ENCODE assay signal across 27 mouse cellular contexts in genomic region chr6:119204915-119205314, GRCm38 (mm10). TPM values are rescaled to one million over a fixed set of nuclear protein-coding genes. Genes with fewer than 3 reads are reported as not detected.
A peak's percentile ranks its signal among the peaks of the same experiment; 100 is the strongest.
DNase-seq lines count a peak whose midpoint lies in the region; ATAC-seq lines count a peak whose summit lies in the region.
"Had no signal": no experiment of that assay in that cellular context is flagged by ENCODE, and none has a peak within 500 bp of the region (broad histone marks: within the 10 kb centered on the region; RNA-seq: fewer than 3 reads in every experiment).

No protein-coding gene starts in this region.

- no peaks in the 10 kb centered on the region for H3K27me3 ChIP-seq in heart, embryonic 11.5 days (ENCODE audit: control insufficient read depth, insufficient read depth, low read length)
- no peaks in the 10 kb centered on the region for H3K27me3 ChIP-seq in heart, embryonic 14.5 days (ENCODE audit: control insufficient read depth, insufficient read depth, low read length)
- H3K27me3 ChIP-seq: embryonic facial prominence, embryonic 13.5 days; forebrain, embryonic 12.5 days; forebrain, embryonic 15.5 days; hindbrain, embryonic 13.5 days; intestine, embryonic 15.5 days had no signal

- no peak overlapping the region for H3K9ac ChIP-seq in heart, embryonic 11.5 days (ENCODE audit: low read depth, low read length)
- no peak overlapping the region for H3K9ac ChIP-seq in heart, embryonic 14.5 days (ENCODE audit: low read length)
- H3K9ac ChIP-seq: embryonic facial prominence, embryonic 13.5 days; forebrain, embryonic 12.5 days; forebrain, embryonic 15.5 days; hindbrain, embryonic 13.5 days; intestine, embryonic 15.5 days had no signal

- 64% methylated on average over 3 of the region's 3 CpGs for WGBS in heart, embryonic 11.5 days (ENCODE audit: insufficient replicate concordance)
- WGBS in heart, embryonic 14.5 days = 58% methylated on average over 3 of the region's 3 CpGs

- no peaks in the 10 kb centered on the region for H3K9me3 ChIP-seq in heart, embryonic 11.5 days (replicated peaks; ENCODE audit: control insufficient read depth, low read length)
- H3K9me3 ChIP-seq in heart, embryonic 14.5 days (ENCODE audit: control insufficient read depth, low read length) = no peaks in the 10 kb centered on the region
- H3K9me3 ChIP-seq: embryonic facial prominence, embryonic 10.5 days; embryonic facial prominence, embryonic 13.5 days; forebrain, embryonic 12.5 days; forebrain, embryonic 15.5 days; hindbrain, embryonic 10.5 days; hindbrain, embryonic 13.5 days; intestine, embryonic 15.5 days had no signal

- H3K27ac ChIP-seq in heart, embryonic 11.5 days (ENCODE audit: low read depth, low read length) = peak overlapping the region; percentile 30; the same call in 1 of the 2 replicates
- peak overlapping the region; percentile 23 to 35; a peak in 2 of 4 replicates for H3K27ac ChIP-seq in heart, embryonic 14.5 days (replicated peaks in 1 of 2; ENCODE audit: control insufficient read depth in 1 of 2, insufficient read depth in 1 of 2, low read depth in 2 of 2, low read length in 2 of 2)
- H3K27ac ChIP-seq: embryonic facial prominence, embryonic 10.5 days; embryonic facial prominence, embryonic 13.5 days; forebrain, embryonic 12.5 days; forebrain, embryonic 15.5 days; hindbrain, embryonic 13.5 days; intestine, embryonic 15.5 days had no signal

- ATAC-seq in heart, embryonic 11.5 days (replicated peaks; ENCODE audit: insufficient number of reproducible peaks, low FRiP score, low TSS enrichment) = no peak
- no peak for ATAC-seq in heart, embryonic 14.5 days (ENCODE audit: insufficient number of reproducible peaks, insufficient read depth, low FRiP score, low read depth)
- ATAC-seq: CD4-positive, CD25-positive, alpha-beta regulatory T cell, adult 4 months; forebrain, embryonic 15.5 days; hindbrain, embryonic 16.5 days; intestine, embryonic 15.5 days had no signal

- peaks cover 25% of the 10 kb centered on the region for H3K4me1 ChIP-seq in heart, embryonic 11.5 days (ENCODE audit: control insufficient read depth, insufficient read depth, low read length)
- H3K4me1 ChIP-seq in heart, embryonic 14.5 days (ENCODE audit: control insufficient read depth in 2 of 2, insufficient read depth in 2 of 2, low read length in 2 of 2) = peaks cover 27 to 43% of the 10 kb centered on the region in 2 experiments
- H3K4me1 ChIP-seq: embryonic facial prominence, embryonic 10.5 days; embryonic facial prominence, embryonic 13.5 days had no signal

- H3K4me3 ChIP-seq in heart, embryonic 11.5 days (ENCODE audit: low read depth, low read length) = no peak overlapping the region
- no peak overlapping the region for H3K4me3 ChIP-seq in heart, embryonic 14.5 days (ENCODE audit: control insufficient read depth in 1 of 2, insufficient read depth in 1 of 2, low read depth in 1 of 2, low read length in 2 of 2)
- H3K4me3 ChIP-seq: embryonic facial prominence, embryonic 10.5 days; embryonic facial prominence, embryonic 13.5 days; erythroblast, embryonic 14.5 days; forebrain, embryonic 12.5 days; forebrain, embryonic 15.5 days; hindbrain, embryonic 10.5 days; hindbrain, embryonic 13.5 days; intestine, embryonic 15.5 days had no signal

- no peak for DNase-seq in heart, adult 9 months (ENCODE audit: low spot score in 2 of 2)
- DNase-seq in heart, adult 8-10 months (ENCODE audit: low spot score) = no peak
- DNase-seq in right cerebral cortex, postnatal 4 days = peak; percentile 1
- DNase-seq in right cerebral cortex, postnatal 25 days = no peak
- DNase-seq in heart, postnatal 4 days = peak; percentile 3
- DNase-seq in cerebellum, postnatal 4 days (ENCODE audit: low spot score in 2 of 2) = no peak
- DNase-seq: adrenal gland, adult 2 months; adrenal gland, postnatal 14 days; cerebellum, adult 11 months; cerebellum, adult 2 months; cerebellum, adult 9-11 months; cerebellum, postnatal 25 days; kidney, adult 11 months; kidney, adult 8-10 months had no signal

- no peak overlapping the region for H3K4me2 ChIP-seq in heart, embryonic 11.5 days
- no peak overlapping the region for H3K4me2 ChIP-seq in heart, embryonic 14.5 days (ENCODE audit: low read length)
- H3K4me2 ChIP-seq: embryonic facial prominence, embryonic 13.5 days; forebrain, embryonic 12.5 days; forebrain, embryonic 15.5 days; hindbrain, embryonic 13.5 days; intestine, embryonic 15.5 days had no signal

- no peaks in the 10 kb centered on the region for H3K36me3 ChIP-seq in heart, embryonic 11.5 days (ENCODE audit: control insufficient read depth, insufficient read depth, low read length)
- H3K36me3 ChIP-seq in heart, embryonic 14.5 days (ENCODE audit: control insufficient read depth, insufficient read depth, low read length) = no peaks in the 10 kb centered on the region
- H3K36me3 ChIP-seq: intestine, embryonic 15.5 days had no signal

RNA-seq across cellular contexts. Expression of gene Cacna1c, which starts 8.7 kb away (rescaled TPM):
- polyA plus RNA-seq in heart, embryonic 11.5 days (2014; fragmentation: Nextera tagmentation; extraction: Ambion mirVana) = 38.8 and 44.0 TPM in 2 replicates
- polyA plus RNA-seq in heart, embryonic 14.5 days (2014; fragmentation: Nextera tagmentation; extraction: Ambion mirVana) = 60.9 and 68.3 TPM in 2 replicates
- total RNA-seq in heart, adult 8-10 months (2022) = 100 to 1,000 TPM; 227 to 263 (median 245) TPM
- total RNA-seq in heart, postnatal 4 days (2021) = 100 to 1,000 TPM; 233 to 249 TPM
- polyA plus RNA-seq: C2C12 had no signal

RNA-seq across cellular contexts. Expression of gene Dcp1b, which starts 29.9 kb away (rescaled TPM):
- polyA plus RNA-seq in heart, embryonic 11.5 days (2014; fragmentation: Nextera tagmentation; extraction: Ambion mirVana) = 6.6 and 6.9 TPM in 2 replicates
- 8.6 and 8.9 TPM in 2 replicates for polyA plus RNA-seq in heart, embryonic 14.5 days (2014; fragmentation: Nextera tagmentation; extraction: Ambion mirVana)
- total RNA-seq in heart, adult 8-10 months (2022) = 1 to 10 TPM; 2.2 to 3.6 (median 2.3) TPM
- total RNA-seq in heart, postnatal 4 days (2021) = 1 to 10 TPM; 4.4 to 4.5 TPM

RNA-seq across cellular contexts. Expression of gene Cacna2d4, which starts 31.4 kb away (rescaled TPM):
- not detected in 2 replicates for polyA plus RNA-seq in heart, embryonic 11.5 days (2014; fragmentation: Nextera tagmentation; extraction: Ambion mirVana)
- polyA plus RNA-seq in heart, embryonic 14.5 days (2014; fragmentation: Nextera tagmentation; extraction: Ambion mirVana) = not detected in 2 replicates
- not detected for total RNA-seq in heart, adult 8-10 months (2022)
- total RNA-seq in heart, postnatal 4 days (2021) = not detected
- total RNA-seq: adrenal gland, adult 2 months; adrenal gland, postnatal 14 days had no signal
- polyA plus RNA-seq: C2C12; embryonic facial prominence, embryonic 10.5 days; embryonic facial prominence, embryonic 13.5 days; erythroblast, embryonic 14.5 days; forebrain, embryonic 12.5 days had no signal

Comparison
In these comparisons a context has a peak if more than half of its experiments do, and no peak if none do; other contexts are left out.
1. DNase-seq: peak in right cerebral cortex, postnatal 4 days (single experiment) and heart, postnatal 4 days (single experiment); none in heart, adult 9 months (0 of 2), heart, adult 8-10 months (single experiment), right cerebral cortex, postnatal 25 days (single experiment) and cerebellum, postnatal 4 days (0 of 2).